Mouse (Mus musculus) gastrocnemius, postnatal 25 days (tissue): ENCODE results near the gene Casc4. TPM values are rescaled to one million over a fixed set of nuclear protein-coding genes. Genes with fewer than 3 reads are reported as not detected.
"Not testable (repeated sequence)": the region's sequence is repeated elsewhere in the genome, so short reads cannot be mapped to it uniquely, and the experiment has no call there.

Experiments used
- DNase-seq: peaks from one replicate; pipeline ENCODE4 v3.0.0; 2022
- total RNA-seq, 2 experiments: library from RNA; stranded (reverse); gene quantifications; 1 replicate in 1 of 2; 2 replicates in 1 of 2; pipeline ENCODE4 v1.2.3; 2021

The Casc4 gene
- total RNA-seq, 2 experiments from 2014 or later = 8.8 to 10.2 TPM

- no peak for DNase-seq
Measured at GRCm38 (mm10) chr2:121916047-121916970, 49.5 kb downstream of the Casc4 start.

- not testable (repeated sequence) for DNase-seq
Measured at GRCm38 (mm10) chr2:121937624-121938023, 70.9 kb downstream of the Casc4 start.

GRCm38 (mm10) chr2:121943364-121943763 is 76.6 kb downstream of the Casc4 start:
- DNase-seq = no peak

GRCm38 (mm10) chr2:121954971-121955656 is 88.3 kb downstream of the Casc4 start:
- DNase-seq = no peak

DNA sequence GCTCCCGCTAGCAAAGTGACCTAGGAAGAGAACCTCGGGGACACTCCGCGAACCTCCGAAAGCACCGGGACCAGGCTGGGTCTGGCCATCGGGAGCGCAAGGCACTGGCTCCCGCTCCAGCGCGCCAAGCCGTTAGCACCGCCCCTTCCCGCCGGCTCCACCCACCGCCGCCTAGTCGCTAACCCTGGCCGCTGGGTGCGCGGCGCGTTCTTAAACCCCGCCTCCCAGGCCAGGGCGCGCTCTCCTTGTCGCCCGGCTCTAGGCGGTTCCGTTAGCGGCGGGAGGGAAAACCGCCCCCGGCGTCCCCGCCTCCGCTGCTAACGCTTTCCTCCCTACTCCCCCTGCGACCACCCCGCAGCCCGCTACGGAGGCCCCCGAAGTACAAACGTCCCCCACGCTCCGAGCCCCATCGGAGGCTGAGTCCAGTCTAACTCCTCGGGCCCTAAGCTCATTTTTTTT is 89.0 kb downstream of the Casc4 start, which contains the start of the genes Ctdspl2 and Mageb3:
TSS of gene Ctdspl2 (plus strand) at position 237 of the 459 bp plus-strand sequence.
TSS of gene Mageb3 (minus strand) at position 328 of the 459 bp plus-strand sequence.
- DNase-seq = peak; percentile 98

DNA sequence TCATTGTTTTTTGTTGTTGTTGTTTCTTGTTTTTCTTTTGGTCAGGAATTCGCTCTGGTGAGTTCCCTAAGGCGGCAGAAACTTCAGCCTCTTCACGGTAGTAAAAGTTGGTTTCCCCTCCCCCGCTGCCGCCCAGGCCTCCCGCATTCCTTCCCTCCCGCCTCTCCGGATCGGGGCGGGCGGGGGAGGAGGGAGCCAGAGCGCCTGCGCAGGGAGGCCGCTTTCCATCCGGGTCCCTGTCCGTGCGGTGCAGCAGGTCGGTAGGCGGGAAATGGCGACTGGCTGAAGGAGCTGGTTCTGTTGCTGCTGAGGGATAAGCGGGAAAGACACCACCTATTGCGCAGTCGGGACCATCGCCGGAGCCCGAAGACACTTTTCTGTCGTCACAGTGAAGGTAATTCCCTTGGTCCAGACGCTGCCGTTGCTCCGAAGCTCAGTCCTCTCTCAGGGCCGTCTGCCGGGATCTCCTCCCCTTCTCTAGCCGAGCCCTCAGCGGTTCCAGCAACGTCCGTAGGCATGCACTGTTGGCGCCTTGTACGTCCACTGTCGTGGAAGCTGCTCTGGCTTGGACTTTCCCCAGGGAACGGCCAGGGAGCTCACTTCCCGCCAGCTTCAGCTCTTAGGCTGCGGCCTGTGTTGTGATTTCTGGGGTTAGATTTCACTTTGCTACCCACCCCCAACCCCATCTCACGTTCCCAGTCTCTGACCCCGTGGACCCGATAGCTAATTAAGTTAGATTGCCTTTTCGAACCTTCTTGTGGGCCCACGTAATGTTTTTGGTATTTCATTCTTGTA is 89.7 kb downstream of the Casc4 start:
- DNase-seq = peak; percentile 96

- no peak for DNase-seq
Measured at GRCm38 (mm10) chr2:121957216-121957792, 90.5 kb downstream of the Casc4 start.

Other genes starting within 250 kb of the Casc4 start
- gene Frmd5, start 59.9 kb upstream of the Casc4 start, total RNA-seq = under 1 TPM; 0.16 to 0.26 TPM
- gene Ctdspl2, start 89.0 kb downstream of the Casc4 start, total RNA-seq = 1 to 10 TPM; 7.2 to 7.6 TPM
- under 1 TPM in 1 of 2 experiments, not detected in 1; 0.15 TPM for gene Mageb3, start 89.1 kb downstream of the Casc4 start, total RNA-seq
- 10 to 100 TPM; 24.1 to 24.8 TPM for gene Eif3j1, start 161.6 kb downstream of the Casc4 start, total RNA-seq